Mouse (Mus musculus): ENCODE data around the gene Tmem229b. TPM values are rescaled to one million over a fixed set of nuclear protein-coding genes. Genes with fewer than 3 reads are reported as not detected.

The Tmem229b gene
- total and polyA plus RNA-seq, 3 experiments: 13.8 to 20.5 TPM; not detected in 1

GRCm38 (mm10) chr12:78983296-78984034, 24.0 kb downstream of the Tmem229b start (continued):
- TF ChIP-seq EP300 (IDR thresholded peaks at IDR 0.05; ENCODE audit: low read depth in 1 of 2, low read length in 2 of 2): peak; percentile 54 to 58; a peak in 3 of 4 replicates
- no peak for TF ChIP-seq TBP (IDR thresholded peaks at IDR 0.05; ENCODE audit: low read depth, low read length)
- TF ChIP-seq ETS1 (IDR thresholded peaks at IDR 0.05; ENCODE audit: low read depth, low read length): 0 out of 2 replicates have a peak, but pooled peaks have one; percentile 49
- no peak for TF ChIP-seq ZKSCAN1 (IDR thresholded peaks at IDR 0.05; ENCODE audit: low read depth, low read length)
- no peak for TF ChIP-seq USF2 (IDR thresholded peaks at IDR 0.05; ENCODE audit: borderline replicate concordance in 1 of 2, insufficient read depth in 1 of 2, low read depth in 1 of 2, low read length in 2 of 2)
- TF ChIP-seq NRF1 (IDR thresholded peaks at IDR 0.05; ENCODE audit: insufficient read depth, low read depth, low read length, poor library complexity, severe bottlenecking): no peak
- peak; percentile 24; the same call in 1 of the 2 replicates for TF ChIP-seq GATA1 (IDR thresholded peaks at IDR 0.05; ENCODE audit: low read depth, low read length)
- no peak for TF ChIP-seq CTCF (IDR thresholded peaks at IDR 0.05 in 2 of 3, conservative IDR thresholded peaks at IDR 0.05 in 1 of 3; ENCODE audit: control insufficient read depth in 1 of 3, insufficient read depth in 1 of 3, low read depth in 2 of 3, low read length in 3 of 3, poor library complexity in 1 of 3, severe bottlenecking in 1 of 3)
- TF ChIP-seq MEF2A (IDR thresholded peaks at IDR 0.05; ENCODE audit: extremely low read depth, insufficient replicate concordance, low read depth, low read length, poor library complexity, severe bottlenecking): no peak
- no peak for TF ChIP-seq NELFE (IDR thresholded peaks at IDR 0.05; ENCODE audit: low read depth, low read length)
- no peak for TF ChIP-seq BHLHE40 (IDR thresholded peaks at IDR 0.05; ENCODE audit: borderline replicate concordance, low read depth, low read length)
- no peak for TF ChIP-seq MYB (IDR thresholded peaks at IDR 0.05; ENCODE audit: low read depth, low read length)

DNA sequence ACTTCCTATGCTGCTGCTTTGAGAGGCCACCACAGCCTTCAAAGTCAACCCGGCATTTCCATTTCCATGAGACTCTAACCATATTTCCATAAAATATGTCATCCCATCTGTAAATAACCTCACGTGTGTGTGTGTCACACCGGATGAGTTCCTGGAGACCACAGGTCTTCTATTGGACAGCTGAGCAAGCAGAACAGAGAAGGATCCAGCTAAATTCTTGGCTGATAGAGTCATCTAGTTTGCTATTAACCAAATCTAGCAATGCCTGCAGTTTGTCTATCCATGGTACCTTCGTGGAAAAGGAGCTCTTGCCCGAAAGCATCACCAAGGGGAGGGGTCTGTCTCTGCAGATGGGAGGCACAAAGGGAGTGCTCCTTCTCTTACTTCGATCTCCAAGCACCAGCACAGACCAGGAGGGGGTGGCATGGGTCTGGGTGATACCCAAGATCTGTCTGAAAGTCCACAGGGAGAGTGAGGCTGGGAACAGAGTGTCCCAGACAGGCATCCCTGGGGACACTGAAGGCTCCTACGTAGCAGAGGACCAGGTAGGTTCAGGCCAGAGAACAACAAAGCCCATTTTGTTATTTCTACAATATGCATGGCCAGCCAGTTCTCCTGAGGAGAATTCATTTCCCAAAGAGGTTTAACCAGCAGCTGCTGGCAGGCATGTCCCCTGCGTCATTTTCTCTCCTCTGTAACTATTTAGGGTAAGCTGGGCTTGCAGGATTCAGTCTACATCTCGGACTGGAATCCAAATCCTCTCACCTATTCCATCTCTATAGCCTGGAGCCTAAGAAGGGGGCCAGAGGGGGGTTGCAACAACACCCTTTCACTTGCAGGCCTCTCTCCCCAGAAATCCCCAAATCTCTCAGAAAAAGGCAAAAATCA, 25.2 kb downstream of the Tmem229b start:
- H3K27ac ChIP-seq (ENCODE audit: control insufficient read depth, low read depth, low read length): no peak overlapping the region; the same call in none of the 2 replicates
- DNase-seq (ENCODE audit: low read depth, low spot score): no peak

More for the DNA sequence above, 25.2 kb downstream of the Tmem229b start:
- peak overlapping the region; percentile 40; the same call in 1 of the 2 replicates for H3K9ac ChIP-seq (ENCODE audit: control insufficient read depth, low read depth, low read length, poor library complexity, severe bottlenecking)
- H3K4me3 ChIP-seq (ENCODE audit: control insufficient read depth in 1 of 2, insufficient read depth in 1 of 2, low read depth in 2 of 2, low read length in 2 of 2): peak overlapping the region in 1 of 2 experiments; percentile 32; a peak in 2 of 4 replicates
- TF ChIP-seq ETS1 (IDR thresholded peaks at IDR 0.05; ENCODE audit: low read depth, low read length): no peak
- TF ChIP-seq RCOR1 (IDR thresholded peaks at IDR 0.05; ENCODE audit: low read depth, low read length): no peak
- no peak for TF ChIP-seq BHLHE40 (IDR thresholded peaks at IDR 0.05; ENCODE audit: borderline replicate concordance, low read depth, low read length)
- TF ChIP-seq MEF2A (IDR thresholded peaks at IDR 0.05; ENCODE audit: extremely low read depth, insufficient replicate concordance, low read depth, low read length, poor library complexity, severe bottlenecking): no peak
- no peak for TF ChIP-seq CTCF (IDR thresholded peaks at IDR 0.05 in 2 of 3, conservative IDR thresholded peaks at IDR 0.05 in 1 of 3; ENCODE audit: control insufficient read depth in 1 of 3, insufficient read depth in 1 of 3, low read depth in 2 of 3, low read length in 3 of 3, poor library complexity in 1 of 3, severe bottlenecking in 1 of 3)
- no peak for TF ChIP-seq HCFC1 (IDR thresholded peaks at IDR 0.05; ENCODE audit: low read depth, low read length)
- TF ChIP-seq GABPA (IDR thresholded peaks at IDR 0.05; ENCODE audit: low read depth, low read length): no peak
- no peak for TF ChIP-seq TBP (IDR thresholded peaks at IDR 0.05; ENCODE audit: low read depth, low read length)
- no peak for TF ChIP-seq ELF1 (IDR thresholded peaks at IDR 0.05; ENCODE audit: low read depth, low read length)
- no peak for TF ChIP-seq E2F4 (IDR thresholded peaks at IDR 0.05; ENCODE audit: borderline replicate concordance, low read depth, low read length)
- TF ChIP-seq TCF12 (IDR thresholded peaks at IDR 0.05; ENCODE audit: low read depth, low read length): no peak
- TF ChIP-seq USF2 (IDR thresholded peaks at IDR 0.05; ENCODE audit: borderline replicate concordance in 1 of 2, insufficient read depth in 1 of 2, low read depth in 1 of 2, low read length in 2 of 2): no peak
- no peak for TF ChIP-seq MYC (IDR thresholded peaks at IDR 0.05; ENCODE audit: low read depth, low read length)
- H3K79me2 ChIP-seq (ENCODE audit: control insufficient read depth, insufficient read depth, low read length, poor library complexity): peaks cover 1% of the 10 kb centered on the region; the same call in 1 of the 2 replicates
- peaks cover 13 to 43% of the 10 kb centered on the region in 2 experiments for H3K4me1 ChIP-seq (ENCODE audit: control insufficient read depth in 1 of 2, insufficient read depth in 2 of 2, low read length in 2 of 2)
- H3K27me3 ChIP-seq (ENCODE audit: control insufficient read depth in 1 of 2, insufficient read depth in 2 of 2, low read length in 2 of 2): no peaks in the 10 kb centered on the region
- H3K36me3 ChIP-seq (ENCODE audit: control insufficient read depth in 1 of 2, insufficient read depth in 2 of 2, low read length in 2 of 2): peaks cover 0 to 28% of the 10 kb centered on the region in 2 experiments; a peak in 2 of 4 replicates
- H3K9me3 ChIP-seq (replicated peaks; ENCODE audit: insufficient read depth, low read length): no peaks in the 10 kb centered on the region

Data from MEL (cell line).